Mouse (Mus musculus) kidney, embryonic 15.5 days (tissue): ENCODE results near the gene Pak4. TPM values are rescaled to one million over a fixed set of nuclear protein-coding genes. Genes with fewer than 3 reads are reported as not detected.
"Not testable (repeated sequence)": the region's sequence is repeated elsewhere in the genome, so short reads cannot be mapped to it uniquely, and the experiment has no call there.

Experiments
- ATAC-seq: fragments of 200-750 bp; cut with Nextera tagmentation; replicated peaks from 2 replicates; pipeline ENCODE4 v1.8.0; 2017; ENCODE audit warnings: moderate TSS enrichment; ENCODE audit not compliant: low FRiP score
- H3K27ac ChIP-seq: fragments of 300-500 bp; sonication (generic); 2 replicates; pipeline ENCODE4 v1.5.1; 2015; ENCODE audit warnings: mild to moderate bottlenecking, inconsistent platforms
- H3K27me3 ChIP-seq: fragments of 300-500 bp; sonication (generic); 2 replicates; pipeline ENCODE4 v1.6.1; 2015; ENCODE audit warnings: inconsistent platforms
- H3K36me3 ChIP-seq: fragments of 300-500 bp; sonication (generic); 2 replicates; pipeline ENCODE4 v1.6.1; 2015; ENCODE audit warnings: inconsistent platforms
- H3K4me1 ChIP-seq: fragments of 300-500 bp; sonication (generic); 2 replicates; pipeline ENCODE4 v1.6.1; 2015; ENCODE audit warnings: inconsistent platforms
- H3K4me2 ChIP-seq: fragments of 300-500 bp; sonication (generic); 2 replicates; pipeline ENCODE4 v1.6.1; 2015; ENCODE audit warnings: moderate library complexity, mild to moderate bottlenecking, inconsistent platforms
- H3K4me3 ChIP-seq: fragments of 300-500 bp; sonication (generic); replicated peaks from 2 replicates; pipeline ENCODE4 v1.5.1; 2015; ENCODE audit warnings: mild to moderate bottlenecking, inconsistent platforms
- H3K9ac ChIP-seq: fragments of 300-500 bp; sonication (generic); 2 replicates; pipeline ENCODE4 v1.6.1; 2015; ENCODE audit warnings: mild to moderate bottlenecking, inconsistent platforms
- H3K9me3 ChIP-seq: fragments of 300-500 bp; sonication (generic); replicated peaks from 2 replicates; pipeline ENCODE4 v1.6.1; 2016; ENCODE audit warnings: inconsistent platforms
- WGBS: fragments of 180-500 bp; shearing (Covaris S2); methylation state at CpG from one replicate; pipeline ENCODE4 v1.1.7; 2015; ENCODE audit warnings: mixed read lengths; 5-methylcytosine and 5-hydroxymethylcytosine counted together
- microRNA-seq: library from miRNA; unstranded; fragments of <30 nt; microRNA quantifications from one replicate; pipeline ENCODE4, GENCODE M21; 2016
- polyA plus RNA-seq: library from polyadenylated mRNA; unstranded; fragments of >200 nt; fragmentation: Nextera tagmentation; extraction: Ambion mirVana; gene quantifications from 2 replicates; pipeline ENCODE4 v1.2.1, GENCODE M21; 2015

Pak4 gene
- polyA plus RNA-seq, 1 experiment from 2014 or later: 72.1 TPM

GRCm38 (mm10) chr7:28527922-28528719 is 69.9 kb downstream of the Pak4 start:
- Histone ChIP-seq H3K27ac (no peak overlapping the region), H3K4me3 (no peak overlapping the region), H3K4me2 (peak overlapping the region; percentile 1; the same call in 1 of the 2 replicates), H3K36me3 (no peaks in the 10 kb centered on the region), H3K9me3 (no peaks in the 10 kb centered on the region), H3K27me3 (no peaks in the 10 kb centered on the region), H3K4me1 (peaks cover 8% of the 10 kb centered on the region), H3K9ac (no peak overlapping the region)
- peak; percentile 40; the same call in 1 of the 2 replicates for ATAC-seq
- 10% methylated on average over 19 of the region's 19 CpGs for WGBS

GRCm38 (mm10) chr7:28522536-28522935 is 75.4 kb downstream of the Pak4 start, which contains the start of gene Ifnl3:
Gene Ifnl3 (plus strand): TSS chr7:28522836.
- not testable (repeated sequence) for H3K4me3 ChIP-seq, H3K4me2 ChIP-seq, H3K9ac ChIP-seq, H3K36me3 ChIP-seq, H3K9me3 ChIP-seq, H3K27ac ChIP-seq, ATAC-seq, H3K4me1 ChIP-seq, H3K27me3 ChIP-seq
- WGBS: 75% methylated on average over 5 of the region's 6 CpGs

DNA sequence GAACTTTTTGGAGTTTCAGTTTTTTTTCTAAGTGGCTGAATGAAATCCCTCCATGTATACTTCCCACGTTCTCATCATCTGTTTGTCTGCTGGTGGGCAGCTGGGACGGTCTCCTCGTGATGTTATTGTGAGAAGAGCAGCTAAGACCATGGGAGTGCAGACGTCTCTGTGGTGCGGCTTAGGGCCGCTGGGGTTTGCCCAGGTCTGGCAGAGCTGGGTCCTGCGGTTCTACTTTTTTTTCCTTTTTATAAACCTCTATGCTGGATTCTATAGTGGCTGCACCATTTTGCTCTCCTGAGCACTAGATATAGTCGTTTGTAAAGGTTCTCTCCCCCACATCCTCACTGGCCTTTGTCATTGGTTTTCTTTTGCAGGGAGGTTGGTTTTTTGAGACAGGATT is 86.5 kb downstream of the Pak4 start:
- Histone ChIP-seq H3K4me3 (no peak overlapping the region), H3K36me3 (no peaks in the 10 kb centered on the region), H3K9me3 (no peaks in the 10 kb centered on the region), H3K4me1 (no peaks in the 10 kb centered on the region), H3K27ac (no peak overlapping the region), H3K9ac (no peak overlapping the region), H3K27me3 (no peaks in the 10 kb centered on the region), H3K4me2 (no peak overlapping the region)
- whole genome bisulfite sequencing: 71% methylated on average over 8 of the region's 8 CpGs
- ATAC-seq: no peak

DNA sequence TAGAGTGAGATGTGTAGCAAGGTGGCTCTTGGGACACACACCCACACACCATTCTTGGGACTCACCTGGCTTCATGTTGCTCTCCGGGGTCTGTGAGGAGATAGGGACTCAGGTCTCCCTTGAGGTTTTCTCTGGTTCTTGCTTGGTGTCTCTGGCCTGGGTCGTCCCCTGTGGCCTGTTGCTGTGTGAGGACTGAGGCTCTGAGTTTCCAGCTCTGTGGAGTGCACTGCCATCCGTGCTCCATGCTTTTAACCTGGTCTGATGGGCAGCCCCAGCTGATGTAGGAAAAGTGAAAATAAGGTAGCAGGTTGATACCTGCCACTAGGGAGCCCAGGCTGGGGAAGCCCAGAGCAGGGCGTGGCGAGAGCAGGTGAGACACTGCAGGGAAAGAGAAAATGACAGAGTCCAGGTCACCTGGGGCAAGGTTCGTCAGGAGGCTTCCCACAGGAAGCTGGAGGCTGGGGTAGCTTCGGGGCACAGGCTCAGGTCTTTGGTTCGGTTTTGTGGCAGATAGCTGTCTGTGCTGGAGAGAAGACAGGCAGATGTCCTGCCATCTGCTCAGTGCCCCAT is 87.5 kb downstream of the Pak4 start, which contains the start of gene Ifnl2:
Gene Ifnl2, minus strand, starts transcription at position 51 of the 570 bp plus-strand sequence.
- WGBS: 65% methylated on average over 8 of the region's 8 CpGs
- not testable (repeated sequence) for H3K4me3 ChIP-seq, H3K9ac ChIP-seq, H3K4me2 ChIP-seq, H3K4me1 ChIP-seq, ATAC-seq, H3K27ac ChIP-seq, H3K9me3 ChIP-seq, H3K36me3 ChIP-seq, H3K27me3 ChIP-seq

- not testable (repeated sequence) for H3K36me3 ChIP-seq, H3K27ac ChIP-seq, H3K9ac ChIP-seq, H3K4me1 ChIP-seq, H3K4me2 ChIP-seq, H3K9me3 ChIP-seq, ATAC-seq, H3K27me3 ChIP-seq, H3K4me3 ChIP-seq
- 69% methylated on average over 2 of the region's 2 CpGs for WGBS
Measured at GRCm38 (mm10) chr7:28509121-28509520, 88.9 kb downstream of the Pak4 start.

Small RNAs within 50 kb of the gene (microRNA-seq; reads per million reads assigned to microRNA genes)
- gene Mir7049: 0.59 reads per million

Other genes with a start within 250 kb of the Pak4 start
- 995 and 1,159 TPM in 2 replicates for gene Rps16, start 247.5 kb downstream of the Pak4 start, polyA plus RNA-seq
- 69.9 and 84.6 TPM in 2 replicates for gene Plekhg2, start 225.6 kb downstream of the Pak4 start, polyA plus RNA-seq
- 16.2 TPM in 2 replicates for gene Zfp36, start 217.9 kb downstream of the Pak4 start, polyA plus RNA-seq
- 52.6 and 57.7 TPM in 2 replicates for gene Med29, start 205.5 kb downstream of the Pak4 start, polyA plus RNA-seq
- gene Paf1, start 205.2 kb downstream of the Pak4 start, polyA plus RNA-seq: 86.8 and 100 TPM in 2 replicates
- 16.4 and 17.3 TPM in 2 replicates for gene Gmfg, start 160.7 kb downstream of the Pak4 start, polyA plus RNA-seq
- gene Lrfn1, start 146.2 kb downstream of the Pak4 start, polyA plus RNA-seq: 2.6 and 2.8 TPM in 2 replicates
- not detected in 2 replicates for gene Ifnl2, start 87.7 kb downstream of the Pak4 start, polyA plus RNA-seq
- gene Ifnl3, start 75.3 kb downstream of the Pak4 start, polyA plus RNA-seq: not detected in 2 replicates
- gene Sycn, start 57.3 kb downstream of the Pak4 start, polyA plus RNA-seq: not detected in 2 replicates
- gene Nccrp1, start 50.9 kb downstream of the Pak4 start, polyA plus RNA-seq: 0.14 TPM in 1 of 2 replicates, not detected in the other
- 28.8 and 33.6 TPM in 2 replicates for gene Samd4b, start within 50 bp of the Pak4 start, polyA plus RNA-seq
- gene Acp7, start 33.1 kb upstream of the Pak4 start, polyA plus RNA-seq: not detected in 2 replicates
- 5.4 and 9.1 TPM in 2 replicates for gene Fbxo27, start 94.7 kb upstream of the Pak4 start, polyA plus RNA-seq
- 8.2 and 9.2 TPM in 2 replicates for gene Fbxo17, start 118.6 kb upstream of the Pak4 start, polyA plus RNA-seq
- gene Mrps12, start 143.6 kb upstream of the Pak4 start, polyA plus RNA-seq: 144 and 152 TPM in 2 replicates
- gene Sars2, start 143.8 kb upstream of the Pak4 start, polyA plus RNA-seq: 30.0 and 30.8 TPM in 2 replicates
- not detected in 2 replicates for gene Ccer2, start 158.0 kb upstream of the Pak4 start, polyA plus RNA-seq
- gene Sirt2, start 168.6 kb upstream of the Pak4 start, polyA plus RNA-seq: 57.2 and 67.6 TPM in 2 replicates
- gene Nfkbib, start 169.3 kb upstream of the Pak4 start, polyA plus RNA-seq: 41.6 and 45.2 TPM in 2 replicates
- 6.2 and 7.4 TPM in 2 replicates for gene Rinl, start 190.8 kb upstream of the Pak4 start, polyA plus RNA-seq
- 264 and 265 TPM in 2 replicates for gene Hnrnpl, start 210.4 kb upstream of the Pak4 start, polyA plus RNA-seq
- gene Ech1, start 227.0 kb upstream of the Pak4 start, polyA plus RNA-seq: 154 and 164 TPM in 2 replicates
- gene Lgals4, start 235.7 kb upstream of the Pak4 start, polyA plus RNA-seq: 12.0 and 32.1 TPM in 2 replicates